Mouse (Mus musculus) brain, embryonic 14.5 days (tissue): ENCODE results near the gene Larp4.

ENCODE experiments used
- CTCF ChIP-seq: fragments of 200-500 bp; IDR thresholded peaks from 2 replicates; pipeline ENCODE4 v1.5.1; 2012; ENCODE audit warnings: inconsistent platforms, mild to moderate bottlenecking, moderate library complexity, borderline replicate concordance; ENCODE audit not compliant: insufficient read depth, insufficient read length; ENCODE audit errors: extremely low read depth
- POLR2A ChIP-seq: fragments of 200-500 bp; IDR thresholded peaks from 2 replicates; pipeline ENCODE4 v1.6.1; 2012; ENCODE audit warnings: mild to moderate bottlenecking, inconsistent platforms, borderline replicate concordance; ENCODE audit not compliant: poor library complexity, insufficient read depth, insufficient read length, severe bottlenecking; ENCODE audit errors: extremely low read depth

DNA sequence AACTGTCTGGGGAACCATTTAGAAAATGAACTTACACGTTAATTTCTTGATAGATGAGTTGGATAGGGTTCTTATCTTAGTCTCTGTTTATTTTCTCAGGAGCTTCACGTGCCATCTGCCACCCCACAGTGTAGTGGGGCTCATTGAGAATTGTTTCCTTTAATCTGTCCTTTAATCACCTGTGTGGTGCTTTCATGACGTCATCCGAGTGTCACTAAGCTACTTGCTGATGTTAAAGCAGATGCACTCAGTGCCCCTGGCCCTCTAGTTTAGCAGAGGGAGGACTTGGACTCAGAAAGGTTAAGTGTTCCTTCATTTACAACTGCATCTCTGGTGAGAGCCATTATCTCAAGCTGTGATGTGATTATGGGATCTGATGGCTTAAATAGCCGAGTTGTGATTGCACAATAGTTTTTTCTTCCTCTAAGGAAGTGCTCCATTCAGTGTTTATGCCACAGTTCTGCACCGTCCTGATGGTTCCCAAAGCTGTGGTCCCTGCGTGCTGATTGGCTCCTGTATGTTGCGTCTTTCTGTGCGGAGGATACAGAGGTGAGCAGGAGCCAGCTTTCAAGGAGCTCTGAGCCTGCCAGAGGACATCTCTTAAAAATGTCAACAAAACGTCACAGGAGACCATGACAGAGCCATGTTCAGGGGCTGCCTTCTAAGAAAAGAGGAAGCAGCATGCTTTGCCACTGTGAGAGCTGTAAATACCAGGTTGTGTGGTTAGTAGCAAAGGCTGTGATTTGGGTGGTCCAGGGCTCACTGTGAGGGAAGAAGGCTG is 71.6 kb downstream of the Larp4 start:
- TF ChIP-seq CTCF (no peak), POLR2A (no peak)
